Mouse (Mus musculus): ENCODE measurements at regions not wholly inside any gene's neighbourhood (a gene's known extent, or its start where the extent isn't known, plus 50 kb on each side); places are given as distances from the start of the nearest gene placed in this dataset.

DNA sequence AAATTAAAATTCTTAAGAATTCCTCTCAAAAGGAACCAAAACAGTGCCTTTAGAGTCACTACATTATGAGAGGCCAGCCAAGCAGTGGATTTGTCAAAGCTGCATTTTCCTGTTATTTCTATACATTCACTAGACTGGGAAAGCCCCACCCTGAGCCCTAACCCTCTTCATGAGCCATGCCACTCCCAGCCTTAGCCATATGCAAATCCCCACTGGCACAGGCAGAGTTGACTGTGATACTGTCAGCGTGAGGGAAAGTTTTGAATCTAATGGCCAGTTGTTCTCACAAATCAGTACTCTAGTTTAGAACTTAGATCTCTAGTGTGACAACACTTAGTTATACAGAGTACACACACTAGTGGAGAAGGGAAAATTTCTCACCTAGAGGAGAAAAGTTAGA is 486.4 kb downstream of the Inhba start:
- Histone ChIP-seq H3K4me3 (ENCODE audit: low read depth, low read length) (no peak overlapping the region), H3K4me2 (ENCODE audit: low read depth, low read length) (no peak overlapping the region), H3K36me3 (replicated peaks; ENCODE audit: control insufficient read depth, insufficient read depth, low read length) (no peaks in the 10 kb centered on the region), H3K9me3 (replicated peaks; ENCODE audit: control insufficient read depth, low read length) (0 out of 2 replicates have a peak, but pooled peaks cover 6% of the 10 kb centered on the region), H3K9ac (replicated peaks; ENCODE audit: low read depth, low read length) (no peak overlapping the region), H3K27me3 (ENCODE audit: control insufficient read depth, insufficient read depth, low read length) (no peaks in the 10 kb centered on the region), H3K27ac (ENCODE audit: low read depth) (no peak overlapping the region), H3K4me1 (ENCODE audit: control insufficient read depth, insufficient read depth) (no peaks in the 10 kb centered on the region)
- WGBS, result 56% methylated on average over 1 of the region's 1 CpGs
- DNase-seq (ENCODE audit: low spot score) (no peak), ATAC-seq (ENCODE audit: insufficient read depth, low read depth) (no peak)
- no peak for TF ChIP-seq CTCF (IDR thresholded peaks at IDR 0.05; ENCODE audit: low read depth)
- no peak for TF ChIP-seq EP300 (IDR thresholded peaks at IDR 0.05; ENCODE audit: low read depth)

DNA sequence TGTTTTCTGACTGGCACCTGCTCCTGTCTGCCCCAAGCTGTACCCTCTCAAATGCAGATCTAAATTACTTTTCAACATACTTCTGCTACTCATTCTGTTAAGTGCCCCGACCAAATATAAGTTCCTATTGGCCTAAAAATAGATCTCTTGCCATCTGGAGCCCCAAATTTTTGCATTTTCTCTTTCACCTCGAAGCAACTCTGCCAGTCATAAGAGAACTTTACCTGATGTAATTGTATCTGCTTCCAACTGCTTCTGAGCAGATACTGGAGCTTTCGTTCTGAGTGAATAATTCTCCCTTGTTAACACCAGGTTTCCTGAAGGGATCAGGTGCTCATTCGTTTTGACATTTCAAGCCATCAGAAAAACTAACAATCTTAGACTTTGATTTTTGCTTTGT is 501.2 kb downstream of the Inhba start:
- Histone ChIP-seq H3K4me1 (ENCODE audit: control insufficient read depth, insufficient read depth) (no peaks in the 10 kb centered on the region), H3K9ac (replicated peaks; ENCODE audit: low read depth, low read length) (no peak overlapping the region), H3K27ac (ENCODE audit: low read depth) (no peak overlapping the region), H3K27me3 (ENCODE audit: control insufficient read depth, insufficient read depth, low read length) (no peaks in the 10 kb centered on the region), H3K4me3 (ENCODE audit: low read depth, low read length) (no peak overlapping the region), H3K4me2 (ENCODE audit: low read depth, low read length) (no peak overlapping the region), H3K36me3 (replicated peaks; ENCODE audit: control insufficient read depth, insufficient read depth, low read length) (no peaks in the 10 kb centered on the region), H3K9me3 (replicated peaks; ENCODE audit: control insufficient read depth, low read length) (no peaks in the 10 kb centered on the region)
- ATAC-seq (ENCODE audit: insufficient read depth, low read depth), result no peak
- 51% methylated on average over 4 of the region's 4 CpGs for WGBS
- TF ChIP-seq CTCF (IDR thresholded peaks at IDR 0.05; ENCODE audit: low read depth), result no peak
- TF ChIP-seq EP300 (IDR thresholded peaks at IDR 0.05; ENCODE audit: low read depth), result no peak
- DNase-seq (ENCODE audit: low spot score), result no peak

GRCm38 (mm10) chr13:16515195-16515594 is 503.5 kb downstream of the Inhba start:
- H3K27ac ChIP-seq (ENCODE audit: low read depth), result no peak overlapping the region
- no peaks in the 10 kb centered on the region for H3K27me3 ChIP-seq (ENCODE audit: control insufficient read depth, insufficient read depth, low read length)
- no peaks in the 10 kb centered on the region for H3K36me3 ChIP-seq (replicated peaks; ENCODE audit: control insufficient read depth, insufficient read depth, low read length)
- H3K9me3 ChIP-seq (replicated peaks; ENCODE audit: control insufficient read depth, low read length), result no peaks in the 10 kb centered on the region
- no peak overlapping the region for H3K4me2 ChIP-seq (ENCODE audit: low read depth, low read length)
- H3K4me1 ChIP-seq (ENCODE audit: control insufficient read depth, insufficient read depth), result no peaks in the 10 kb centered on the region
- H3K9ac ChIP-seq (replicated peaks; ENCODE audit: low read depth, low read length), result no peak overlapping the region
- no peak for ATAC-seq (ENCODE audit: insufficient read depth, low read depth)
- no peak for DNase-seq (ENCODE audit: low spot score)
- TF ChIP-seq CTCF (IDR thresholded peaks at IDR 0.05; ENCODE audit: low read depth) (no peak), EP300 (IDR thresholded peaks at IDR 0.05; ENCODE audit: low read depth) (no peak)
- no peak overlapping the region for H3K4me3 ChIP-seq (ENCODE audit: low read depth, low read length)

- H3K36me3 ChIP-seq (replicated peaks; ENCODE audit: control insufficient read depth, insufficient read depth, low read length), result no peaks in the 10 kb centered on the region
- no peak overlapping the region for H3K9ac ChIP-seq (replicated peaks; ENCODE audit: low read depth, low read length)
- no peaks in the 10 kb centered on the region for H3K4me1 ChIP-seq (ENCODE audit: control insufficient read depth, insufficient read depth)
- H3K27me3 ChIP-seq (ENCODE audit: control insufficient read depth, insufficient read depth, low read length), result no peaks in the 10 kb centered on the region
- DNase-seq (ENCODE audit: low spot score) (no peak), ATAC-seq (ENCODE audit: insufficient read depth, low read depth) (no peak)
- H3K4me2 ChIP-seq (ENCODE audit: low read depth, low read length), result no peak overlapping the region
- no peak overlapping the region for H3K4me3 ChIP-seq (ENCODE audit: low read depth, low read length)
- no peaks in the 10 kb centered on the region for H3K9me3 ChIP-seq (replicated peaks; ENCODE audit: control insufficient read depth, low read length)
- TF ChIP-seq CTCF (IDR thresholded peaks at IDR 0.05; ENCODE audit: low read depth) (no peak), EP300 (IDR thresholded peaks at IDR 0.05; ENCODE audit: low read depth) (no peak)
- H3K27ac ChIP-seq (ENCODE audit: low read depth), result no peak overlapping the region
- WGBS, result 43% methylated on average over 5 of the region's 5 CpGs
Measured at GRCm38 (mm10) chr13:16529036-16529435, 517.4 kb downstream of the Inhba start.

DNA sequence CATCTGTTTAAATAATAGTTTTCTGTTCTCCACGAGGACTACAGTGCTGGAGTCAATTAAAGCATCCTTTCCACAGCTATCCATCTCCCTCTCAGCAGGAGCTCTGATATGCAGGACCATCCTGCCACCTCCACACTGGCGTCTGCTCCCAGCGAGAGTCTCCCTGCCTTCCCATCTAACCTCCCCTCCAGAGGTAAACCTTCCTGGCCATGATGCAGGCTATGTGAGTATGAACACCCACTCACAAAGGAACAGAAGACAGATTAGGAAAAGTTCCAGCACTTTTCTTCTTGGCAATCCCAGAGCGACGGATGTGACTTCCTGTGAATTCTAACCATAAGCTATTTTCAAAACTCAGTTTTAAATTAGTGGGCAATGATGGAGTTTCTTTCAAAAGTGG is 532.1 kb downstream of the Inhba start:
- Histone ChIP-seq H3K27ac (ENCODE audit: low read depth) (no peak overlapping the region), H3K4me3 (ENCODE audit: low read depth, low read length) (no peak overlapping the region), H3K36me3 (replicated peaks; ENCODE audit: control insufficient read depth, insufficient read depth, low read length) (no peaks in the 10 kb centered on the region), H3K4me1 (ENCODE audit: control insufficient read depth, insufficient read depth) (no peaks in the 10 kb centered on the region), H3K9me3 (replicated peaks; ENCODE audit: control insufficient read depth, low read length) (no peaks in the 10 kb centered on the region), H3K4me2 (ENCODE audit: low read depth, low read length) (no peak overlapping the region), H3K9ac (replicated peaks; ENCODE audit: low read depth, low read length) (no peak overlapping the region), H3K27me3 (ENCODE audit: control insufficient read depth, insufficient read depth, low read length) (no peaks in the 10 kb centered on the region)
- TF ChIP-seq EP300 (IDR thresholded peaks at IDR 0.05; ENCODE audit: low read depth), result no peak
- TF ChIP-seq CTCF (IDR thresholded peaks at IDR 0.05; ENCODE audit: low read depth), result no peak
- 34% methylated on average over 5 of the region's 5 CpGs for WGBS
- ATAC-seq (ENCODE audit: insufficient read depth, low read depth) (no peak), DNase-seq (ENCODE audit: low spot score) (no peak)

DNA sequence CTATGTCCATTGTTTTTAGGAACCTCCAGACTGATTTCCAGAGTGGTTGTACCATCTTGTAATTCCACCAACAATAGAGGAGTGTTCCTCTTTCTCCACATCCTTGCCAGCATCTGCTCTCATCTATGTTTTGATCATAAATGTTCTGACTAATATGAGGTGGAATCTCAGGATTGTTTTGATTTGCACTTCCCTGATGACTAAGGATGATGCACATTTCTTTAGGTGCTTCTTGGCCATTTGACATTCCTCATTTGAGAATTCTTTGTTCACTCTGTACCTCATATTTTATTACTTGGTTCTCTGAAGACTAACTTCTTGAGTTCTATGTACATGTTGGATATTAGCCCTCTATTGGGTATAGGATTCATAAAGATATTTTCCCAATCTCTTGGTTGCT is 538.4 kb downstream of the Inhba start:
- Histone ChIP-seq H3K4me1 (ENCODE audit: control insufficient read depth, insufficient read depth) (no peaks in the 10 kb centered on the region), H3K4me3 (ENCODE audit: low read depth, low read length) (no peak overlapping the region), H3K9me3 (replicated peaks; ENCODE audit: control insufficient read depth, low read length) (no peaks in the 10 kb centered on the region), H3K27me3 (ENCODE audit: control insufficient read depth, insufficient read depth, low read length) (no peaks in the 10 kb centered on the region), H3K4me2 (ENCODE audit: low read depth, low read length) (no peak overlapping the region), H3K9ac (replicated peaks; ENCODE audit: low read depth, low read length) (no peak overlapping the region), H3K36me3 (replicated peaks; ENCODE audit: control insufficient read depth, insufficient read depth, low read length) (no peaks in the 10 kb centered on the region), H3K27ac (ENCODE audit: low read depth) (no peak overlapping the region)
- DNase-seq (ENCODE audit: low spot score) (no peak), ATAC-seq (ENCODE audit: insufficient read depth, low read depth) (no peak)
- TF ChIP-seq CTCF (IDR thresholded peaks at IDR 0.05; ENCODE audit: low read depth) (no peak), EP300 (IDR thresholded peaks at IDR 0.05; ENCODE audit: low read depth) (no peak)
